In the genomic region with DNA sequence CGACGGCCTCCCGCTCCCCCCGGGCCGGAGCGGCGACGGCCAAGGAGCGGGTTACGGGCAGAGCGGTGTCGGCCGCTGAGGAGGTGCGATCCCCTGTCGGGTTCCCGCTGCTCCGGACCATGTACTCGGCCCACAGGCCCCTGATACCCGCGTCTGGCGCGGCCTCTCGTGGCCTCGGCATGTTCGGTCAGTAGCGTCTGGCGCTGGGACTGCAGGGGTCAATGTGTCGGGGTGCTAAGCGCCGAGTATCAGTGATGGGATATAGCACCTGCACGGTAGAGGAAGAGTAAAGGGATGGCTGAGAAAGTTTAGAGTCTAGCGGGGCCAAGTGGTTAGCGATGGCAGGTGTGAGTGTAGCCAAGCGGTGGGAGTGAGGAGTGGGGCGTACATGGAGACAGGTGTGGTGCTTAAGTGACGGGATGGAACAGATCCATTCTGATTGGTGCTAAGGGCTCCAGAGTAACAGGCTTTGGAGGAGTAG, we compare ENCODE assay signal across 8 mouse cellular contexts. TPM values are rescaled to one million over a fixed set of nuclear protein-coding genes. Genes with fewer than 3 reads are reported as not detected.
A peak's percentile ranks its signal among the peaks of the same experiment; 100 is the strongest.
DNase-seq lines count a peak whose midpoint lies in the region; ATAC-seq and TF ChIP-seq lines count a peak whose summit lies in the region.

No protein-coding gene starts in this region.

- H3K4me3 ChIP-seq in layer of hippocampus, adult 2 months: peak overlapping the region; percentile 87
- peak overlapping the region; percentile 85 for H3K4me3 ChIP-seq in forebrain, embryonic 14.5 days (ENCODE audit: low read depth, low read length)
- peak overlapping the region; percentile 76 for H3K4me3 ChIP-seq in intestine, embryonic 15.5 days (replicated peaks)
- peak overlapping the region; percentile 73 for H3K4me3 ChIP-seq in lung, adult 2 months (replicated peaks; ENCODE audit: extremely low read depth, low read depth, low read length)
- peak overlapping the region; percentile 83 for H3K4me3 ChIP-seq in small intestine, adult 2 months (ENCODE audit: low read depth, low read length)

- peak overlapping the region; percentile 89 for H3K4me2 ChIP-seq in forebrain, embryonic 14.5 days (ENCODE audit: low read length)
- H3K4me2 ChIP-seq in intestine, embryonic 15.5 days (replicated peaks): peak overlapping the region; percentile 92

- no peak for DNase-seq in layer of hippocampus, adult 2 months (ENCODE audit: low spot score in 2 of 2)
- DNase-seq in layer of hippocampus, adult 18-20 months (ENCODE audit: low spot score in 2 of 2): no peak
- DNase-seq in adrenal gland, postnatal 10 days: peak; percentile 67
- DNase-seq in forebrain, embryonic 14.5 days (ENCODE audit: low spot score): peak; percentile 59
- peak; percentile 56 for DNase-seq in lung, adult 2 months
- DNase-seq in right cerebral cortex, postnatal 36 days (ENCODE audit: low spot score in 2 of 2): no peak

- peak overlapping the region; percentile 88 for H3K9ac ChIP-seq in forebrain, embryonic 14.5 days (ENCODE audit: low read length)
- H3K9ac ChIP-seq in intestine, embryonic 15.5 days: peak overlapping the region; percentile 76

- 0 out of 2 replicates have a peak, but pooled peaks have one; percentile 8 for TF ChIP-seq POLR2A in lung, adult 2 months (IDR thresholded peaks at IDR 0.05; ENCODE audit: borderline replicate concordance, extremely low read depth, low read depth, low read length)
- no peak for TF ChIP-seq POLR2A in small intestine, adult 2 months (IDR thresholded peaks at IDR 0.05; ENCODE audit: low read depth, low read length)

- H3K36me3 ChIP-seq in forebrain, embryonic 14.5 days (ENCODE audit: control insufficient read depth, insufficient read depth, low read length): peaks cover 31% of the 10 kb centered on the region
- H3K36me3 ChIP-seq in intestine, embryonic 15.5 days: peaks cover 28% of the 10 kb centered on the region
- peaks cover 27% of the 10 kb centered on the region for H3K36me3 ChIP-seq in small intestine, adult 2 months (ENCODE audit: control insufficient read depth, insufficient read depth, low read length)

- peak overlapping the region; percentile 99 for H3K27ac ChIP-seq in layer of hippocampus, adult 2 months
- H3K27ac ChIP-seq in forebrain, embryonic 14.5 days (ENCODE audit: low read depth, low read length): peak overlapping the region; percentile 98
- H3K27ac ChIP-seq in intestine, embryonic 15.5 days: peak overlapping the region; percentile 98
- H3K27ac ChIP-seq in small intestine, adult 2 months (ENCODE audit: insufficient read depth, low read depth, low read length): peak overlapping the region; percentile 8; the same call in 1 of the 2 replicates

- WGBS in forebrain, embryonic 14.5 days: under 1% methylated on average over 26 of the region's 36 CpGs
- WGBS in intestine, embryonic 15.5 days: under 1% methylated on average over 28 of the region's 36 CpGs
- under 1% methylated on average over 27 of the region's 36 CpGs for WGBS in lung, adult 2 months
- WGBS in small intestine, adult 2 months: 1% methylated on average over 35 of the region's 36 CpGs

- TF ChIP-seq CTCF in layer of hippocampus, adult 2 months (conservative IDR thresholded peaks at IDR 0.05): 0 out of 2 replicates have a peak, but pooled peaks have one; percentile 14
- no peak for TF ChIP-seq CTCF in lung, adult 2 months (IDR thresholded peaks at IDR 0.05; ENCODE audit: insufficient read depth, low read length)
- TF ChIP-seq CTCF in small intestine, adult 2 months (IDR thresholded peaks at IDR 0.05; ENCODE audit: extremely low read depth, insufficient read length, insufficient replicate concordance, low read depth, low read length): no peak

- ATAC-seq in forebrain, embryonic 14.5 days: no peak
- ATAC-seq in intestine, embryonic 15.5 days: no peak

- no peaks in the 10 kb centered on the region for H3K27me3 ChIP-seq in forebrain, embryonic 14.5 days (replicated peaks; ENCODE audit: control insufficient read depth, insufficient read depth, low read length)
- H3K27me3 ChIP-seq in intestine, embryonic 15.5 days (replicated peaks): no peaks in the 10 kb centered on the region
- no peaks in the 10 kb centered on the region for H3K27me3 ChIP-seq in small intestine, adult 2 months (ENCODE audit: control insufficient read depth, insufficient read depth, low read length)

- H3K4me1 ChIP-seq in forebrain, embryonic 14.5 days (ENCODE audit: control insufficient read depth, insufficient read depth, low read length): peaks cover 39% of the 10 kb centered on the region
- H3K4me1 ChIP-seq in intestine, embryonic 15.5 days (replicated peaks): peaks cover 48% of the 10 kb centered on the region
- H3K4me1 ChIP-seq in lung, adult 2 months (ENCODE audit: control insufficient read depth, insufficient read depth, low read length): peaks cover 38% of the 10 kb centered on the region
- H3K4me1 ChIP-seq in small intestine, adult 2 months (ENCODE audit: control insufficient read depth, insufficient read depth, insufficient read length, low read length): peaks cover 32% of the 10 kb centered on the region

- no peaks in the 10 kb centered on the region for H3K9me3 ChIP-seq in forebrain, embryonic 14.5 days (replicated peaks; ENCODE audit: control insufficient read depth, low read length)
- H3K9me3 ChIP-seq in intestine, embryonic 15.5 days: no peaks in the 10 kb centered on the region

RNA-seq across cellular contexts. Expression of a gene that starts 15.0 kb away (rescaled TPM):
- total RNA-seq in layer of hippocampus, adult 2 months (2021): 10 to 100 TPM; 16.9 to 21.0 TPM
- total RNA-seq in layer of hippocampus, adult 18-20 months (2021): 10 to 100 TPM; 19.3 to 27.7 TPM
- 10 to 100 TPM; 38.1 to 39.7 TPM for total RNA-seq in adrenal gland, postnatal 10 days (2021)
- polyA plus RNA-seq in forebrain, embryonic 14.5 days (2014; fragmentation: Nextera tagmentation; extraction: Ambion mirVana): 574 and 635 TPM in 2 replicates
- 173 TPM in 2 replicates for polyA plus RNA-seq in intestine, embryonic 15.5 days (2015; fragmentation: Nextera tagmentation; extraction: Ambion mirVana)
- polyA plus RNA-seq in lung, adult 2 months (2012; rRNA removed): 42.7 and 49.1 TPM in 2 replicates
- polyA plus RNA-seq in small intestine, adult 2 months (2012; rRNA removed): 87.2 and 184 TPM in 2 replicates

RNA-seq across cellular contexts. Expression of a gene that starts 15.3 kb away (rescaled TPM):
- 100 to 1,000 TPM; 218 to 225 TPM for total RNA-seq in layer of hippocampus, adult 2 months (2021)
- 100 to 1,000 TPM; 198 to 203 TPM for total RNA-seq in layer of hippocampus, adult 18-20 months (2021)
- total RNA-seq in adrenal gland, postnatal 10 days (2021): 100 to 1,000 TPM in 1 of 2 experiments, 10 to 100 TPM in 1; 92.7 to 116 TPM
- 37.4 and 38.7 TPM in 2 replicates for polyA plus RNA-seq in forebrain, embryonic 14.5 days (2014; fragmentation: Nextera tagmentation; extraction: Ambion mirVana)
- 26.1 and 26.6 TPM in 2 replicates for polyA plus RNA-seq in intestine, embryonic 15.5 days (2015; fragmentation: Nextera tagmentation; extraction: Ambion mirVana)
- 96.1 and 107 TPM in 2 replicates for polyA plus RNA-seq in lung, adult 2 months (2012; rRNA removed)
- 35.6 and 65.6 TPM in 2 replicates for polyA plus RNA-seq in small intestine, adult 2 months (2012; rRNA removed)

RNA-seq across cellular contexts. Expression of a gene that starts 18.4 kb away (rescaled TPM):
- total RNA-seq in layer of hippocampus, adult 2 months (2021): not detected
- not detected for total RNA-seq in layer of hippocampus, adult 18-20 months (2021)
- total RNA-seq in adrenal gland, postnatal 10 days (2021): not detected
- polyA plus RNA-seq in forebrain, embryonic 14.5 days (2014; fragmentation: Nextera tagmentation; extraction: Ambion mirVana): 1.8 and 2.2 TPM in 2 replicates
- 0.41 and 0.71 TPM in 2 replicates for polyA plus RNA-seq in intestine, embryonic 15.5 days (2015; fragmentation: Nextera tagmentation; extraction: Ambion mirVana)
- polyA plus RNA-seq in lung, adult 2 months (2012; rRNA removed): not detected in 2 replicates
- 0.15 TPM in 1 of 2 replicates, not detected in the other for polyA plus RNA-seq in small intestine, adult 2 months (2012; rRNA removed)

RNA-seq across cellular contexts. Expression of a gene that starts 23.1 kb away (rescaled TPM):
- 10 to 100 TPM; 27.4 to 27.8 TPM for total RNA-seq in layer of hippocampus, adult 2 months (2021)
- total RNA-seq in layer of hippocampus, adult 18-20 months (2021): 10 to 100 TPM; 23.0 to 25.0 TPM
- 1 to 10 TPM; 1.1 to 2.2 TPM for total RNA-seq in adrenal gland, postnatal 10 days (2021)
- 14.5 and 25.5 TPM in 2 replicates for polyA plus RNA-seq in forebrain, embryonic 14.5 days (2014; fragmentation: Nextera tagmentation; extraction: Ambion mirVana)
- 1.2 and 1.3 TPM in 2 replicates for polyA plus RNA-seq in intestine, embryonic 15.5 days (2015; fragmentation: Nextera tagmentation; extraction: Ambion mirVana)
- polyA plus RNA-seq in lung, adult 2 months (2012; rRNA removed): not detected in 2 replicates
- 0.19 and 0.35 TPM in 2 replicates for polyA plus RNA-seq in small intestine, adult 2 months (2012; rRNA removed)

RNA-seq across cellular contexts. Expression of a gene that starts 32.2 kb away (rescaled TPM):
- total RNA-seq in layer of hippocampus, adult 2 months (2021): 10 to 100 TPM; 40.3 to 45.1 TPM
- total RNA-seq in layer of hippocampus, adult 18-20 months (2021): 10 to 100 TPM; 43.1 to 46.3 TPM
- total RNA-seq in adrenal gland, postnatal 10 days (2021): 10 to 100 TPM; 33.0 to 42.3 TPM
- 7.7 and 8.2 TPM in 2 replicates for polyA plus RNA-seq in forebrain, embryonic 14.5 days (2014; fragmentation: Nextera tagmentation; extraction: Ambion mirVana)
- 14.8 TPM in 2 replicates for polyA plus RNA-seq in intestine, embryonic 15.5 days (2015; fragmentation: Nextera tagmentation; extraction: Ambion mirVana)
- 41.1 and 51.4 TPM in 2 replicates for polyA plus RNA-seq in lung, adult 2 months (2012; rRNA removed)
- 15.8 and 37.1 TPM in 2 replicates for polyA plus RNA-seq in small intestine, adult 2 months (2012; rRNA removed)

Comparison
In these comparisons a context has a peak if more than half of its experiments do, and no peak if none do; other contexts are left out.
1. DNase-seq: peak in adrenal gland, postnatal 10 days (single experiment), forebrain, embryonic 14.5 days (single experiment) and lung, adult 2 months (single experiment); none in layer of hippocampus, adult 2 months (0 of 2), layer of hippocampus, adult 18-20 months (0 of 2) and right cerebral cortex, postnatal 36 days (0 of 2).
2. H3K27ac ChIP-seq: peak in every context shown above with its lines; median percentile 99 in layer of hippocampus, adult 2 months; 98 in forebrain, embryonic 14.5 days; 98 in intestine, embryonic 15.5 days; 8 in small intestine, adult 2 months.
3. Peak in every context shown above with its lines, with median percentiles within 50 percentile points of each other: H3K4me3 ChIP-seq.